7 mouse cellular contexts compared by ENCODE assay signal in the genomic region with DNA sequence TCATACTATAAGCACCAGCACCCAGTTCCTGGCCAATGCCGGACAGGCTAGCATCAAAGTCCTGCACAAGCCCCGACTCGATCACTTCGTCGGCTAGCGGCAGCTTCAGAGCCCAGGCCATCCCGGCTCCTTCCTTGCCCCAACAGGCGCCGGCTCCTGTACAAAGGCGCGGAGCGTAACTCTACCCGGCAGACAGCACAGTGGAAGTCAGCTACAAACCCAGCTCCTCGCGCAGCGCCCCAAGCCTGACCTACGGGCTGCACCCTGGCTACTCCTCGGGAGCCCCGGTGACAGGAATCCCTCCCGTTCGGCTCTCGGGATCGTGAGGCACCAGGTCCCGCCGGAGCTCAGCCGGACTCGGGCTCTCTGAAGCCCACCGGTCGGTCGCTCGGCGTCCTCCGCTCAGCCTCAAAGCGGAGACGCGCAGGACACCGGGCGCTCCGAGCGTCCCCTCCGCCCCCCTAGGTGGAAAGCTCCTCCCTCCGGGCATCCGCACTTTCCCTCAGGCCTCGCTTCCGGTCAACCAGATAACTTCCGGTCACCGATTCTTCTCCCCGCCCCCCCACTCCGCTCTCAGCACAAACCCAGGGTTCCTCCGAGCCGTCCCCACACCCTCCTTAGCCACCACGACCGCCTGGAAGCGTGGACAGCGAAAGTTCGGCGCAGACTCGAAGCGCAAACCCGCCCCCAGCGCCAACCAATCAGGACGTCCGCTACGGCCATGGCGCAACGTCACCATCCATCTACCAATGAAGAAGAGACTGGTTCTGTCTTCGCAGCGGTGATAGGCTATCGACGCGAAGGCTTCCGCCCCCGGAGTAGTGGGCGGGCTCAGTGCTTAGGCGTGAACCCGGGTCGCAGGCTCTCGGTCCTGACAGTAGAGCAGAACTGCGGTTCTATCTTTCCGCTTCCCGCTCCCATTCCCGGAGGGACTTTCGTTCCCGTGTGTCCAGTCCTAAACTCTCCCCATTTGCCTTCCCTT. TPM values are rescaled to one million over a fixed set of nuclear protein-coding genes. Genes with fewer than 3 reads are reported as not detected.
DNase-seq lines count a peak whose midpoint lies in the region; ATAC-seq lines count a peak whose summit lies in the region.

A gene (minus strand): TSS at position 683 of the 982 bp plus-strand sequence.

- peaks cover 8% of the 10 kb centered on the region for H3K4me1 ChIP-seq in intestine, embryonic 16.5 days (ENCODE audit: control insufficient read depth, insufficient read depth, low read length)
- H3K4me1 ChIP-seq in midbrain, embryonic 11.5 days (ENCODE audit: control insufficient read depth, insufficient read depth, low read length), result peaks cover 8% of the 10 kb centered on the region

- no peaks in the 10 kb centered on the region for H3K27me3 ChIP-seq in intestine, embryonic 16.5 days (replicated peaks; ENCODE audit: control insufficient read depth, insufficient read depth, low read length)
- no peaks in the 10 kb centered on the region for H3K27me3 ChIP-seq in midbrain, embryonic 11.5 days (ENCODE audit: control insufficient read depth, insufficient read depth, low read length)

- H3K36me3 ChIP-seq in intestine, embryonic 16.5 days (ENCODE audit: control insufficient read depth, insufficient read depth, low read length), result peaks cover 3% of the 10 kb centered on the region; the same call in 1 of the 2 replicates
- H3K36me3 ChIP-seq in midbrain, embryonic 11.5 days (ENCODE audit: control insufficient read depth, insufficient read depth, low read length), result no peaks in the 10 kb centered on the region

- peak; percentile 100 for ATAC-seq in intestine, embryonic 16.5 days
- peak; percentile 99 for ATAC-seq in midbrain, embryonic 11.5 days (ENCODE audit: low FRiP score)

- intact Hi-C loops in left cerebral cortex, postnatal 36 days (cut with DNase I), result loop anchor here (5.0 kb wide), 1 partner anchor 61 kb away; no protein-coding TSS in a partner anchor

- peak within 1 kb of the TSS; percentile 88 for H3K27ac ChIP-seq in intestine, embryonic 16.5 days (ENCODE audit: low read length)
- peak within 1 kb of the TSS; percentile 93 for H3K27ac ChIP-seq in midbrain, embryonic 11.5 days (ENCODE audit: low read depth, low read length)

- H3K4me3 ChIP-seq in intestine, embryonic 16.5 days (ENCODE audit: low read length), result peak within 1 kb of the TSS; percentile 89
- H3K4me3 ChIP-seq in midbrain, embryonic 11.5 days (ENCODE audit: low read depth, low read length), result peak within 1 kb of the TSS; percentile 80

- peak; percentile 99 for DNase-seq in adrenal gland, adult 8-10 months
- peak; percentile 98 for DNase-seq in embryo, embryonic 9.5 days (ENCODE audit: extremely low spot score)
- peak; percentile 95 to 98 for DNase-seq in gastrocnemius, postnatal 4 days (ENCODE audit: low spot score in 2 of 2)
- DNase-seq in left cerebral cortex, postnatal 36 days (ENCODE audit: low spot score in 2 of 2), result peak; percentile 99
- DNase-seq in midbrain, embryonic 11.5 days (ENCODE audit: low spot score, missing footprints), result peak; percentile 99
- peak; percentile 98 for DNase-seq in skeletal muscle tissue, adult 2 months (ENCODE audit: low read depth, low spot score)

- peak within 1 kb of the TSS; percentile 74 for H3K4me2 ChIP-seq in intestine, embryonic 16.5 days (ENCODE audit: low read depth, low read length)
- peak within 1 kb of the TSS; percentile 63 for H3K4me2 ChIP-seq in midbrain, embryonic 11.5 days

- peak within 1 kb of the TSS; percentile 92 for H3K9ac ChIP-seq in intestine, embryonic 16.5 days (ENCODE audit: low read depth, low read length)
- H3K9ac ChIP-seq in midbrain, embryonic 11.5 days (ENCODE audit: low read length), result peak within 1 kb of the TSS; percentile 83

- no peaks in the 10 kb centered on the region for H3K9me3 ChIP-seq in intestine, embryonic 16.5 days (ENCODE audit: control insufficient read depth, low read length)
- no peaks in the 10 kb centered on the region for H3K9me3 ChIP-seq in midbrain, embryonic 11.5 days (ENCODE audit: control insufficient read depth, low read length)

- WGBS in intestine, embryonic 16.5 days, result under 1% methylated on average over 84 of the region's 84 CpGs
- under 1% methylated on average over 83 of the region's 84 CpGs for WGBS in midbrain, embryonic 11.5 days

RNA-seq across cellular contexts. Expression of the gene that starts here (rescaled TPM):
- total RNA-seq in adrenal gland, adult 8-10 months (2022), result 10 to 100 TPM; 25.6 to 38.0 (median 30.8) TPM
- 10 to 100 TPM; 20.4 to 23.9 TPM for total RNA-seq in gastrocnemius, postnatal 4 days (2021)
- polyA plus RNA-seq in intestine, embryonic 16.5 days (2015; fragmentation: Nextera tagmentation; extraction: Ambion mirVana), result 13.5 and 13.8 TPM in 2 replicates
- 10 to 100 TPM; 26.2 to 33.1 TPM for total RNA-seq in left cerebral cortex, postnatal 36 days (2021)
- polyA plus RNA-seq in midbrain, embryonic 11.5 days (2014; fragmentation: Nextera tagmentation; extraction: Ambion mirVana), result 27.7 and 29.9 TPM in 2 replicates

Comparison
In these comparisons a context has a peak if more than half of its experiments do, and no peak if none do; other contexts are left out.
1. Peak in every context shown above with its lines: DNase-seq, ATAC-seq, H3K4me3 ChIP-seq and H3K27ac ChIP-seq.